Mouse (Mus musculus): ENCODE measurements around the gene Gm20850. TPM values are rescaled to one million over a fixed set of nuclear protein-coding genes. Genes with fewer than 3 reads are reported as not detected.
"Not testable (repeated sequence)": the region's sequence is repeated elsewhere in the genome, so short reads cannot be mapped to it uniquely, and the experiment has no call there.

Gm20850 gene
- polyA plus RNA-seq (2016; fragmentation: Nextera tagmentation; extraction: Ambion mirVana), result not detected in 2 replicates

DNA sequence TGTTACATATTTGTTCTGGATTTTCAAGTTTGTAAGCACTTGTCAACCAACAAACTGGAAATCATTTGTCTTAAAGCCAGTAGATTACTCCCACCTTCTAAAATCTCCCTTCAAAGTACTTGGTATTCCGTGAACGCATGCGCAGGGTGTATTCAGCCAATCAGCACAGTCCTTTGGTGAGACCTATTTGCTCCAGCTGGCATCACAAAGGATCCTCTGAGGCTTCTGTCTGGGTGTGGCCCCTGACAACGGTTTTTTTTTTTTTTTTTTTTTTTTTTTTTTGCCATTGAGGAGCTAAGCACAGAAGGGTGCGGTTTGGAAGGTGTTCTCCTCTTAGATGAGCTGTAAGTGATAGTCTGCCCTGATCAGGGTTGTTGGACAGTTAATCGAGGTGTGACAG lies at the start of gene Gm20850:
Gm20850 (plus strand) TSS at position 301 of the 400 bp plus-strand sequence.
- H3K27ac ChIP-seq; H3K27me3 ChIP-seq (replicated peaks); H3K4me2 ChIP-seq (replicated peaks); H3K36me3 ChIP-seq; H3K4me3 ChIP-seq; H3K9me3 ChIP-seq; H3K4me1 ChIP-seq; H3K9ac ChIP-seq; ATAC-seq (ENCODE audit: low FRiP score, low read depth): not testable (repeated sequence)
- no CpG with 5 or more reads among the region's 6 CpGs for WGBS

All from neural tube, embryonic 12.5 days (tissue).